Mouse (Mus musculus) gastrocnemius, adult 8-10 months (tissue): Measurements from ENCODE around the gene Sez6l2. TPM values are rescaled to one million over a fixed set of nuclear protein-coding genes. Genes with fewer than 3 reads are reported as not detected.

ENCODE experiments used
- total RNA-seq, 4 experiments: library from RNA; stranded (reverse); gene quantifications; 2 replicates each; pipeline ENCODE4 v1.2.4; 2022

The Sez6l2 gene
- total RNA-seq, 4 experiments from 2014 or later, result 0.19 to 1.1 (median 0.51) TPM

Other genes with a start within 250 kb of the Sez6l2 start
- 1 to 10 TPM; 1.3 to 5.9 (median 3.1) TPM for gene Coro1a, start 242.8 kb upstream of the Sez6l2 start, total RNA-seq
- gene Mapk3, start 191.0 kb upstream of the Sez6l2 start, total RNA-seq, result 10 to 100 TPM; 16.2 to 20.6 (median 18.6) TPM
- under 1 TPM in 1 of 4 experiments, not detected in 3; 0.88 TPM for gene Gdpd3, start 184.2 kb upstream of the Sez6l2 start, total RNA-seq
- 100 to 1,000 TPM in 1 of 4 experiments, 10 to 100 TPM in 3; 91.2 to 105 (median 95.6) TPM for gene Ypel3, start 173.6 kb upstream of the Sez6l2 start, total RNA-seq
- under 1 TPM; 0.17 to 0.48 (median 0.40) TPM for gene Tbx6, start 169.1 kb upstream of the Sez6l2 start, total RNA-seq
- 10 to 100 TPM; 23.1 to 26.0 (median 24.8) TPM for gene Ppp4c, start 158.1 kb upstream of the Sez6l2 start, total RNA-seq
- gene Fam57b, start 152.9 kb upstream of the Sez6l2 start, total RNA-seq, result 10 to 100 TPM; 49.5 to 78.2 (median 66.4) TPM
- not detected for gene 4930451I11Rik, start 118.9 kb upstream of the Sez6l2 start, total RNA-seq
- not detected for gene Doc2a, start 103.1 kb upstream of the Sez6l2 start, total RNA-seq
- gene Hirip3, start 88.6 kb upstream of the Sez6l2 start, total RNA-seq, result 1 to 10 TPM; 4.1 to 9.6 (median 5.1) TPM
- gene Ino80e, start 88.2 kb upstream of the Sez6l2 start, total RNA-seq, result 10 to 100 TPM in 3 of 4 experiments, 1 to 10 TPM in 1; 10.0 to 11.1 (median 10.5) TPM
- gene Taok2, start 65.9 kb upstream of the Sez6l2 start, total RNA-seq, result 10 to 100 TPM; 18.6 to 20.9 (median 20.0) TPM
- 10 to 100 TPM in 3 of 4 experiments, 1 to 10 TPM in 1; 9.3 to 13.4 (median 12.0) TPM for gene Tmem219, start 27.6 kb upstream of the Sez6l2 start, total RNA-seq
- 1 to 10 TPM; 1.2 to 4.0 (median 2.7) TPM for gene Kctd13, start 21.7 kb upstream of the Sez6l2 start, total RNA-seq
- not detected for gene Asphd1, start 981 bp upstream of the Sez6l2 start, total RNA-seq
- gene Cdipt, start 25.4 kb downstream of the Sez6l2 start, total RNA-seq, result 10 to 100 TPM; 27.4 to 34.9 (median 33.3) TPM
- under 1 TPM in 1 of 4 experiments, not detected in 3; 0.24 TPM for gene Cdiptos, start 25.5 kb downstream of the Sez6l2 start, total RNA-seq
- gene Mvp, start 64.1 kb downstream of the Sez6l2 start, total RNA-seq, result 10 to 100 TPM; 26.7 to 48.3 (median 34.8) TPM
- gene Pagr1b, start 65.9 kb downstream of the Sez6l2 start, total RNA-seq, result under 1 TPM in 1 of 4 experiments, not detected in 3; 0.67 TPM
- 10 to 100 TPM in 1 of 4 experiments, 1 to 10 TPM in 3; 1.3 to 17.6 (median 5.2) TPM for gene Pagr1a, start 66.8 kb downstream of the Sez6l2 start, total RNA-seq
- gene Gm42742, start 70.5 kb downstream of the Sez6l2 start, total RNA-seq, result 10 to 100 TPM in 3 of 4 experiments, 1 to 10 TPM in 1; 4.0 to 20.7 (median 14.7) TPM
- gene Prrt2, start 70.6 kb downstream of the Sez6l2 start, total RNA-seq, result under 1 TPM in 3 of 4 experiments, not detected in 1; 0.31 to 0.72 (median 0.65) TPM
- gene Maz, start 76.5 kb downstream of the Sez6l2 start, total RNA-seq, result 10 to 100 TPM; 67.1 to 73.4 (median 72.5) TPM
- gene Kif22, start 91.9 kb downstream of the Sez6l2 start, total RNA-seq, result 1 to 10 TPM in 1 of 4 experiments, under 1 TPM in 1, not detected in 2; 0.82 to 1.8 TPM
- not detected for gene Zg16, start 136.8 kb downstream of the Sez6l2 start, total RNA-seq
- gene AI467606, start 140.8 kb downstream of the Sez6l2 start, total RNA-seq, result under 1 TPM; 0.12 to 0.74 (median 0.25) TPM
- gene Qprt, start 171.7 kb downstream of the Sez6l2 start, total RNA-seq, result under 1 TPM in 3 of 4 experiments, not detected in 1; 0.18 to 0.29 (median 0.27) TPM
- gene Spn, start 187.3 kb downstream of the Sez6l2 start, total RNA-seq, result under 1 TPM in 3 of 4 experiments, not detected in 1; 0.07 to 0.13 (median 0.13) TPM
- gene Cd2bp2, start 245.5 kb downstream of the Sez6l2 start, total RNA-seq, result 10 to 100 TPM; 25.2 to 35.0 (median 32.7) TPM